Mouse (Mus musculus) retina, embryonic 14.5 days (tissue): ENCODE data around the gene Tfec.

Experiments used
- DNase-seq: peaks from one replicate; pipeline ENCODE4 v3.0.0-alpha.2; 2015; ENCODE audit warnings: low spot score

Gene Tfec

GRCm38 (mm10) chr6:16898251-16898862 lies at the start of gene Tfec:
Gene Tfec, minus strand, starts transcription at chr6:16898441.
- DNase-seq = no peak

DNA sequence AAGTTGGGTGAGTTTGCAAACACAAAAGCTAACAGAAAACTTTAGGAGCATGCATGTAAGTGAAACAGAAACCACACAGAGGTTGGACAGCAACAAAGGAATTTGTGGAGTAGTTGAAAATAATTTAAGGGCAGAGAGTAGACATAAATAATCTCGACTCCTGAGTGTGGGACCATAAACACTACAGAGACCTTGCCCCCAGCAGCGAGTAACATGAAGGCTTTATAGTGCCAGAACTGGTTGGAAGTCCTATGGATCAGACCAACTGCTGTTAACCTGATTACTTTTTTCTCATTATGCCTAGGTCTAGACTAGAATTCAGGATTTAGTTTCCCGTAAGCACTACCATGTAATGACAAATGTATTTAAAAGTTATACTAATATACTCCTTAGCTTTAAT lies 49.6 kb upstream of the Tfec start:
- DNase-seq = no peak

DNA sequence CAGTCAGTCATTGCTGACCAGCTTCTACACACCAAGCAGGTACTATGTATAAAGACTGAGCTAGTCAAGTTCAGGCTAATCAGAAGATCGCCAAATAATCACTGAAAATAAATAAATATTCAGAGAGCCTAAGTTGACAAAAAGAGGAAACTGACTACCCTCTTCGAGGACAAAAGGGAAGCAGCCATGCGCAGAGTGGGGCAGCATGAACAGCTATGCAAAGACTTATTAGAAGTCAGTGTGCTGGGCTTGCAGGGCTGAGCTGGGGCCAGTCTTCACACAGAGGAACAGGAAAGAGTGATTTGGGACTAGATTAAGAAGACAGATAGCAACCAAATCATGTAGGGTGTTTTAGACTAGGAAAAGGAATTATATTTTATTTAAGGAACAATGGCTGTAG lies 45.3 kb upstream of the Tfec start:
- no peak for DNase-seq

- DNase-seq = peak; percentile 88
Observed at GRCm38 (mm10) chr6:16942433-16942832, 44.2 kb upstream of the Tfec start.

GRCm38 (mm10) chr6:16931059-16931458 lies 32.8 kb upstream of the Tfec start:
- DNase-seq = no peak

GRCm38 (mm10) chr6:16920111-16920656 lies 21.9 kb upstream of the Tfec start:
- DNase-seq = peak; percentile 9

DNA sequence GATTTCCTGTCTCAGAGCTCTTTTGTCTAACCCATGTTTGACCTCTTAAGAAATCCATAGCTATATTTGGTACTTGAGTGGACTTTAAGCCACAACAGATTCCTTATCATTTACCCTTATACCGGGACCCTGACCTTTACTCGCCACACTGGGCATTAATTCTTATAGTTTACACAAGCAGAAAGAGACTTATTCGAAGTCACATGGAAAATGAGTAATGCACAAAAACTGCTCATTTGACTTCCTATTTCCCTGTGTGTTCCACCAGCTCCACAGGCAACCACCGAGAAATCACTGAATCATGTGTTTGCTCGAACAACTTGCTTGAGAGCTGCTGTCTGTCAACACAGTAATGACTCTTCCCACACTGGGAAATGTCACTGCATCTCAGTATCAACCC lies 6.4 kb downstream of the Tfec start:
- DNase-seq = no peak

GRCm38 (mm10) chr6:16883537-16884307 lies 14.5 kb downstream of the Tfec start:
- no peak for DNase-seq

GRCm38 (mm10) chr6:16874021-16874542 lies 24.2 kb downstream of the Tfec start:
- no peak for DNase-seq

DNA sequence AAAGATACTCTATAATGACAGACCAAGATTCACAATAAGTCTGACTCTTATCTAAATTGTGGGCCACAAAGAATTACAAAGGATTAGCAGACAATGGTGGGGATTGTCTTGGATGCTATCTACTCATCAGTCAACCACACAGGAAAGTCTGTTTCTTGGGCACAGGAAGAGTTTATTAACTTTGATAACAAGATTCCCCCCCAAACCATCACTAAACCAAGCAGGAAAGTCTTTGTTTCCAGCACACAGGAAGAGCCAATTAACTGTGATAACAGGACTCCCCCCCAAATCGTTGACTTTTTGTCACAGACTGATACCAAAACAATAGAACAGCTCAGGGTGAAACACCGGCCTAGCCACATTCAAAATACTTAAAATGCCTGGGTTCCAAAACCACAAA lies 28.2 kb downstream of the Tfec start:
- DNase-seq = no peak

GRCm38 (mm10) chr6:16868314-16868713 lies 29.9 kb downstream of the Tfec start:
- no peak for DNase-seq

- DNase-seq = no peak
Observed at GRCm38 (mm10) chr6:16862753-16863508, 35.3 kb downstream of the Tfec start.

DNA sequence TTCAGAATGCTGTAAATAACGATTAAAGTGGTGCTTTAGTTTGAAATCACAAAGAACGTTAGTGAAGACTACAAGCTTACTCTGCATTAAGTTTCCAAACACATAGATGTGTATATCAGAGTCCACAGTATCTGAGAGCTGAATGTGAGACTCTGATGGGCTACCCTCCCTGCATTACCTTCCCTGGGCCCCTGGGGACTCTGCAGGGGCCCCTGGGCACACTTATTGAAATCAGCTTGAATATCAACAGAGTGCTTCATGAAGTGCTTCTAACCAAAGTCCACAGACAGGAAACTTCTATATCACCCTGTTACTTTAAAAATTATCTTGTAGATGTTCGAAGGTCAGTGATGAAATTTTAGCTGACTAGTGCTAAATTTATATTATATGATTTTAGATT lies 36.2 kb downstream of the Tfec start:
- no peak for DNase-seq

DNA sequence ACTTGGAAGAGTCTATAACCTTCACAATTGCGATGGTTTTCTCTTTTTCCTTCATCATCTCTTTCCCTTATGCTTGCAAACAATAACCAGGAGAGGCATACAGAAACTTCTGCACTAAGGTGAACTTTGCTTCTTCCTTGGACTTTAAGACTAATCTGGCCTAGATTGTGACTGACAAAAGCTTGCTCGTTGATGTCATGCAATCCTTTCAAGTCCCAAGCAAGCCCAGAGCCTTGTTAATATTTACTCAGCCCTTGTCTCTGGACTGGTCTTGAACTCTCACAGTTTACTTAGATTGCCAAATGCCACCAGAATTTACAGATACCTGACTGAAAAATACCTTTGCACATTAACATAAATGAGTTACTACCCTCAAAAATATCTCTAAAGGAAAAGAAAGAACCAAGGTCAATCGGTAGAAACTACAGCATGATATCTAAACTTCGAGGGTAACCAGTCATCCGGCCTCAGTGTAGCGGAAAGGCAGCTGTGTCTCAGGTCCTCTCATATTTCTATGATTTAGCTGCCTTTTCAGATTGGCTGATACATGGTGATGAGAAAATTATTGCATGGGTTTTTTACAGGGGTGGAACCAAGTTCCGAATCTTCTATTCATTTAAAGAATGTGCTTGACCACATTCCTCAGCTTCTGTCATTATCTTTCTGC lies 42.2 kb downstream of the Tfec start:
- no peak for DNase-seq

DNA sequence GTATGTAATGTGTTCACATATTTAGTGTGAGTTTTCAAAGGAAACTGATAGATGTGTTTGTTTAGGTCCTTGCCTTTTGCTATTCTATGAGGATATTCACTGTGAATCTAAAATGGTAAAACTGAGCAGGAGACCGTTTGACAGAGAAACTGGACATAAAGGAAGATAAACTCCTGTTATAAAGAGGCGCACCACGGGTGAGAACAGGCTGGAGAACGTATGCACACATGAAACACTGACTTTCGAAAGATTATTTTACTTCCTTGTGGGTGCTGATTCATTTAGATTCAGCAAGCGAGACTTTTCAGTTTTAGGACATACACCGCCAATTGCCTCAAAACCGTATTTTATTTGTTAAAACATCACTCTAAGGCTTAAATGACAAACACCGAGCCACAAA lies 43.3 kb downstream of the Tfec start:
- no peak for DNase-seq

- DNase-seq = no peak
Observed at GRCm38 (mm10) chr6:16846521-16846920, 51.7 kb downstream of the Tfec start.

- no peak for DNase-seq
Observed at GRCm38 (mm10) chr6:16835631-16836030, 62.6 kb downstream of the Tfec start.

GRCm38 (mm10) chr6:16828304-16828703 lies 69.9 kb downstream of the Tfec start:
- no peak for DNase-seq

GRCm38 (mm10) chr6:16821985-16822384 lies 76.3 kb downstream of the Tfec start:
- DNase-seq = no peak

DNA sequence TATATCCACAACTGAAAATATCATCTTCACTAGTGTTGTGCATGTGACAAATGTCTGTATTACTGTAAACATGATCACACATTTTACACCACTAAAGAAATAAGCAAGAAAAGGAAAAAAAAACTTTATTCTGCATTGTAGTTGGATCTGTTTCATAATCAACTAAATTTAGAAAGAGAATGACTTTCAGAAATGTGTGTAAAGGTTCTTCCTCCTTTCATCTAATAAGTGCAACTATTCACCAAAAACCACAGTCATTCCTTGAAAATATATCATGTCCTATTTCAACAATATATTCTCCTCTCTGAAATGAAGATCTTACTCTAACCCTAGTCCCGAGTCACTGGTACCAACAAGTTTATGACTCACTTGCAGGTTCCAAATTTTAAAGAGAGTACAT lies 91.9 kb downstream of the Tfec start:
- DNase-seq = no peak

GRCm38 (mm10) chr6:16797669-16798068 lies 100.6 kb downstream of the Tfec start:
- DNase-seq = peak; percentile 76

- no peak for DNase-seq
Observed at GRCm38 (mm10) chr6:16796914-16797313, 101.3 kb downstream of the Tfec start.
